Mouse (Mus musculus) lung, postnatal 0 days (tissue): ENCODE results near the gene Adh6b. TPM values are rescaled to one million over a fixed set of nuclear protein-coding genes. Genes with fewer than 3 reads are reported as not detected.

Source experiments
- ATAC-seq: fragments of 200-750 bp; cut with Nextera tagmentation; 2 replicates; pipeline ENCODE4 v1.8.0; 2017; ENCODE audit warnings: moderate library complexity
- DNase-seq: peaks from one replicate; pipeline ENCODE4 v3.0.0-alpha.2; 2016; ENCODE audit warnings: low spot score
- H3K27ac ChIP-seq: fragments of 300-500 bp; sonication (generic); 2 replicates; pipeline ENCODE4 v1.5.1; 2014; ENCODE audit warnings: antibody characterized with exemption, mild to moderate bottlenecking, low read length, mixed read lengths
- H3K27me3 ChIP-seq: fragments of 300-500 bp; sonication (generic); replicated peaks from 2 replicates; pipeline ENCODE4 v1.6.1; 2014; ENCODE audit warnings: low read length, mixed read lengths; ENCODE audit not compliant: insufficient read depth
- H3K36me3 ChIP-seq: fragments of 300-500 bp; sonication (generic); 2 replicates; pipeline ENCODE4 v1.6.1; 2014; ENCODE audit warnings: low read length, mixed read lengths; ENCODE audit not compliant: insufficient read depth
- H3K4me1 ChIP-seq: fragments of 300-500 bp; sonication (generic); 2 replicates; pipeline ENCODE4 v1.6.1; 2014; ENCODE audit warnings: antibody characterized with exemption, low read depth, low read length, mixed read lengths; ENCODE audit not compliant: insufficient read depth
- H3K4me2 ChIP-seq: fragments of 300-500 bp; sonication (generic); replicated peaks from 2 replicates; pipeline ENCODE4 v1.6.1; 2014; ENCODE audit warnings: low read depth, mild to moderate bottlenecking, low read length, moderate library complexity, mixed read lengths
- H3K4me3 ChIP-seq: fragments of 300-500 bp; sonication (generic); 2 replicates; pipeline ENCODE4 v1.5.1; 2014; ENCODE audit warnings: low read depth, low read length
- H3K9ac ChIP-seq: fragments of 300-500 bp; sonication (generic); replicated peaks from 2 replicates; pipeline ENCODE4 v1.6.1; 2014; ENCODE audit warnings: low read depth, mild to moderate bottlenecking
- H3K9me3 ChIP-seq: fragments of 300-500 bp; sonication (generic); 2 replicates; pipeline ENCODE4 v1.6.1; 2016; ENCODE audit warnings: low read length, mixed read lengths
- CTCF ChIP-seq: IDR thresholded peaks from 2 replicates; pipeline ENCODE4 v1.5.1; 2016; ENCODE audit warnings: antibody characterized with exemption, mild to moderate bottlenecking
- EP300 ChIP-seq: IDR thresholded peaks from 2 replicates; pipeline ENCODE4 v1.6.1; 2016; ENCODE audit warnings: antibody characterized with exemption, mild to moderate bottlenecking, control low read depth
- WGBS: fragments of 180-500 bp; shearing (Covaris S2); extraction: QIAGEN DNeasy Blood & Tissue Kit; methylation state at CpG from one replicate; pipeline ENCODE4 v1.1.7; 2014; 5-methylcytosine and 5-hydroxymethylcytosine counted together
- polyA plus RNA-seq: library from polyadenylated mRNA; unstranded; fragments of >200 nt; fragmentation: Nextera tagmentation; extraction: Ambion mirVana; gene quantifications from 2 replicates; pipeline ENCODE4 v1.2.1, GENCODE M21; 2015

Gene Adh6b
- polyA plus RNA-seq, 1 experiment from 2014 or later = 0.07 TPM

DNA sequence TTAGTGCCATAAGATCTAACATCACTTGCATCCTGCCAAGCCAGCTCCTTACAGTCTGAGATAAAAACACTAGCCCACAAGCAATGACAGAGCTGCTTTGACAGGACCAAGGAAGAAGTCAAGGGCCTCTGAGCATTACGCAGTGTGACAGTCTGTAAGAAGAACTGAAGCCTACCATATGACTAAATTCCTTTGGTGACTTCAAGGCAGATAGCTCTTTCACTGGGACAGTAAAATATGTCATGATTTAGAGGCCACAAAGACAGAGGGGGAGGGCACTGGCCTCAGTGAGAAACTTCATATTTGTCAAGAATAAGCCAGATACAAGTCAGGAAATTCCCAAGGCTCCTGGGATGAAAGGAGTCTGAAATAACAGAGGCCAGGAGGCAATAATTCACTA, 66.3 kb downstream of the Adh6b start:
- Histone ChIP-seq H3K27ac (no peak overlapping the region), H3K4me2 (no peak overlapping the region), H3K36me3 (no peaks in the 10 kb centered on the region), H3K9ac (no peak overlapping the region), H3K4me3 (no peak overlapping the region), H3K9me3 (no peaks in the 10 kb centered on the region), H3K27me3 (no peaks in the 10 kb centered on the region), H3K4me1 (no peaks in the 10 kb centered on the region)
- WGBS = 52% methylated on average over 1 of the region's 1 CpGs
- TF ChIP-seq EP300 (no peak), CTCF (no peak)
- ATAC-seq (no peak), DNase-seq (no peak)

Other genes with a start within 250 kb of the Adh6b start
- gene Trmt10a, start 198.3 kb upstream of the Adh6b start, polyA plus RNA-seq = 6.1 and 6.4 TPM in 2 replicates
- 5.5 TPM in 2 replicates for gene Mttp, start 196.8 kb upstream of the Adh6b start, polyA plus RNA-seq
- gene 4930579F01Rik, start 147.9 kb upstream of the Adh6b start, polyA plus RNA-seq = not detected in 2 replicates
- 0.62 and 1.1 TPM in 2 replicates for gene Adh7, start 124.0 kb upstream of the Adh6b start, polyA plus RNA-seq
- gene Adh1, start 80.8 kb upstream of the Adh6b start, polyA plus RNA-seq = 801 and 895 TPM in 2 replicates
- gene Adh6a, start 28.5 kb upstream of the Adh6b start, polyA plus RNA-seq = 0.20 TPM in 1 of 2 replicates, not detected in the other
- gene Adh4, start 73.7 kb downstream of the Adh6b start, polyA plus RNA-seq = not detected in 2 replicates
- 116 and 125 TPM in 2 replicates for gene Adh5, start 101.3 kb downstream of the Adh6b start, polyA plus RNA-seq
- 23.9 and 25.2 TPM in 2 replicates for gene Metap1, start 147.7 kb downstream of the Adh6b start, polyA plus RNA-seq
- 121 and 125 TPM in 2 replicates for gene Eif4e, start 184.4 kb downstream of the Adh6b start, polyA plus RNA-seq